Mouse (Mus musculus): ENCODE measurements around the gene Csnk1e.

- TF ChIP-seq POLR2A (IDR thresholded peaks at IDR 0.05; ENCODE audit: control insufficient read depth, low read depth, low read length), result no peak
- no peak for TF ChIP-seq CTCF (IDR thresholded peaks at IDR 0.05; ENCODE audit: control insufficient read depth, insufficient read depth, insufficient replicate concordance, low read depth, low read length)
Measured at GRCm38 (mm10) chr15:79414513-79414912, 40.9 kb downstream of the Csnk1e start.

All from testis, adult 2 months (tissue).